Mouse (Mus musculus) kidney, embryonic 16.5 days (tissue): ENCODE measurements around the gene Piezo1. TPM values are rescaled to one million over a fixed set of nuclear protein-coding genes. Genes with fewer than 3 reads are reported as not detected.

ENCODE experiments used
- ATAC-seq: fragments of 200-750 bp; cut with Nextera tagmentation; 2 replicates; pipeline ENCODE4 v1.8.0; 2017; ENCODE audit warnings: moderate TSS enrichment; ENCODE audit not compliant: low FRiP score, low TSS enrichment
- H3K27ac ChIP-seq: fragments of 300-500 bp; sonication (generic); 2 replicates; pipeline ENCODE4 v1.5.1; 2014; ENCODE audit warnings: low read length
- H3K27me3 ChIP-seq: fragments of 300-500 bp; sonication (generic); 2 replicates; pipeline ENCODE4 v1.6.1; 2014; ENCODE audit warnings: low read length, control low read depth, mixed read lengths; ENCODE audit not compliant: insufficient read depth
- H3K36me3 ChIP-seq: fragments of 300-500 bp; sonication (generic); 2 replicates; pipeline ENCODE4 v1.6.1; 2014; ENCODE audit warnings: low read length, control low read depth, mixed read lengths; ENCODE audit not compliant: insufficient read depth
- H3K4me1 ChIP-seq: fragments of 300-500 bp; sonication (generic); 2 replicates; pipeline ENCODE4 v1.6.1; 2014; ENCODE audit warnings: low read length, control low read depth, mixed read lengths; ENCODE audit not compliant: insufficient read depth
- H3K4me2 ChIP-seq: fragments of 300-500 bp; sonication (generic); replicated peaks from 2 replicates; pipeline ENCODE4 v1.6.1; 2014; ENCODE audit warnings: low read depth, low read length
- H3K4me3 ChIP-seq: fragments of 300-500 bp; sonication (generic); 2 replicates; pipeline ENCODE4 v1.5.1; 2014; ENCODE audit warnings: mild to moderate bottlenecking, low read length
- H3K9ac ChIP-seq: fragments of 300-500 bp; sonication (generic); replicated peaks from 2 replicates; pipeline ENCODE4 v1.6.1; 2014; ENCODE audit warnings: low read length
- H3K9me3 ChIP-seq: fragments of 300-500 bp; sonication (generic); 2 replicates; pipeline ENCODE4 v1.6.1; 2016; ENCODE audit warnings: low read length, control low read depth
- WGBS: fragments of 180-500 bp; shearing (Covaris S2); extraction: QIAGEN DNeasy Blood & Tissue Kit; methylation state at CpG from one replicate; pipeline ENCODE4 v1.1.7; 2014; 5-methylcytosine and 5-hydroxymethylcytosine counted together
- polyA plus RNA-seq: library from polyadenylated mRNA; unstranded; fragments of >200 nt; fragmentation: Nextera tagmentation; extraction: Ambion mirVana; gene quantifications from 2 replicates; pipeline ENCODE4 v1.2.1, GENCODE M21; 2015

Piezo1 gene
- polyA plus RNA-seq, 1 experiment from 2014 or later: 16.9 TPM

DNA sequence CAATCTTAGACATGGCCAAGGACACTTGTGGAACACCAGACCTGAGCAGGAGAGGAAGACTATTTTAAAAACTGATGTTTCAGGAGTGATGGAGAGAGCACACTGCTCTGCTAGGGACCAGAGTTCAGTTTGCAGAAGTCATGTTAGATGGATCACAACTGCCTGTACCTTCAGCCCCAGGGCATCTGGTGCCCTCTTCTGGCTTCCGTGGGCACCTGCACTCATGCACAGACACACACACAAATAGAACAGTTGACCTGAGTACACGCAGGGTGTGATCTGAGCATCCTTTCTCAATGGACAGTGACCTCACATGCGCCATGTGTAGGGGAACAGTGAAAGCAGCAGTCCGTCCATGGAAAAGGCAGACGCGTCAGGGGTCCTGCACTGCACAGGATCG is 67.3 kb downstream of the Piezo1 start:
- ATAC-seq: no peak
- H3K4me1 ChIP-seq: no peaks in the 10 kb centered on the region
- WGBS: 95% methylated on average over 7 of the region's 7 CpGs
- H3K4me3 ChIP-seq: no peak overlapping the region
- peaks cover 80% of the 10 kb centered on the region for H3K36me3 ChIP-seq
- H3K27me3 ChIP-seq: no peaks in the 10 kb centered on the region
- H3K4me2 ChIP-seq: no peak overlapping the region
- no peak overlapping the region for H3K9ac ChIP-seq
- no peak overlapping the region for H3K27ac ChIP-seq
- no peaks in the 10 kb centered on the region for H3K9me3 ChIP-seq

DNA sequence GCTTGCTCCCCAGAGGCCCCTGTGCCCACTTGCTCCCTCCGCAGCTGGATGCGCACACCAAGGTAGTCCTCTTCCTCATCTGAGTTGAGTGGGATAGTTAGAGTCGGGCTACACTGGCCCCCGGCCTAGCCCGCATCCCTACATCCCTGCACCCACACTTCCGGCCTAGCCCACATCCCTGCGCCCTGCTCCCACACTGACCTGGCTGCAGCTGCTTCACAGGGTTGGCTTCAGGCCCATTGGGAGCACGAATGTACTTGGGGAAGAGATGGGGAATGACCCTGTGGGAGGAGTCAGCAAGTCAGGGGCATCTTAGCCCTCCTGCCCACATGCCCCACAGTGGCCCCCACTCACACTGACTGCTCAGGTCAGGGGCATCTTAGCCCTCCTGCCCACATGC is 68.7 kb downstream of the Piezo1 start:
- Histone ChIP-seq H3K9ac (no peak overlapping the region), H3K27me3 (no peaks in the 10 kb centered on the region), H3K4me2 (no peak overlapping the region), H3K4me3 (no peak overlapping the region), H3K9me3 (no peaks in the 10 kb centered on the region), H3K4me1 (0 out of 2 replicates have a peak, but pooled peaks cover under 1% of the 10 kb centered on the region), H3K27ac (no peak overlapping the region), H3K36me3 (peaks cover 79% of the 10 kb centered on the region)
- no peak for ATAC-seq
- 87% methylated on average over 8 of the region's 8 CpGs for WGBS

GRCm38 (mm10) chr8:122475580-122476320 is 75.4 kb downstream of the Piezo1 start, which contains the start of the genes Rnf166 and Ctu2:
TSS of gene Rnf166 (minus strand) at chr8:122476064.
TSS of gene Ctu2 (plus strand) at chr8:122476143.
- Histone ChIP-seq H3K27ac (peak within 1 kb of the TSS; percentile 53; the same call in 1 of the 2 replicates), H3K4me1 (peaks cover 20% of the 10 kb centered on the region), H3K9me3 (no peaks in the 10 kb centered on the region), H3K4me3 (peak within 1 kb of the TSS; percentile 99), H3K4me2 (peak within 1 kb of the TSS; percentile 92), H3K36me3 (peaks cover 20% of the 10 kb centered on the region), H3K27me3 (no peaks in the 10 kb centered on the region), H3K9ac (peak within 1 kb of the TSS; percentile 94)
- ATAC-seq: peak; percentile 92
- under 1% methylated on average over 74 of the region's 103 CpGs for WGBS

- H3K4me2 ChIP-seq: peak overlapping the region; percentile 66
- H3K9ac ChIP-seq: peak overlapping the region; percentile 94
- H3K27me3 ChIP-seq: no peaks in the 10 kb centered on the region
- H3K9me3 ChIP-seq: no peaks in the 10 kb centered on the region
- H3K4me3 ChIP-seq: peak overlapping the region; percentile 99
- H3K27ac ChIP-seq: peak overlapping the region; percentile 5; the same call in 1 of the 2 replicates
- no peak; the same call in 1 of the 2 replicates for ATAC-seq
- H3K4me1 ChIP-seq: peaks cover 20% of the 10 kb centered on the region
- WGBS: 4% methylated on average over 16 of the region's 16 CpGs
- H3K36me3 ChIP-seq: peaks cover 19% of the 10 kb centered on the region
Measured at GRCm38 (mm10) chr8:122474951-122475560, 76.1 kb downstream of the Piezo1 start.

DNA sequence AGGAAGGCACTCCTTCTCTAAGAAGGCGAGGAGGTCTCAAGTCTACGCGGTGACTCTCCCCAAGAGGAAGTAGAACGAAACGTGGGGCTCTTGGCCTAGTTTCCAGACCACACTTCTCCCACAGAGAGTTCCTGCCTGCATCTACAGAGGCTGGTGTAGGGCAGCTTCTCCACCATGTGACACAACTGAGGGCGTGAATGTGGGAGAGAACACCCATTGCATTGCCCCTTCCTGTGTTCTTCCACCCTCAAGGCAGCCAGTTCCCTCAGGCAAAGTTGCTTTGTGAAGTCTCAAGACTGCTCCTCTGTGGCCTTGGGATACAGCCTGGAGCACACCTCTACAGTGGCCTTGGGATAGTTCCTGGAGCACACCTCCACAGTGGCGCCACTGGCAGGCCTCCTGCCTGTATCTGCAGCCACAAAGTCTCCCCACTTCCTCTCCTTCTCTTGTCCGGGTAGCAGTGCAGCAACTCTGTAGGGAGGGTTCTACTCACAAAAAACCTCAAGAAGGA is 77.2 kb downstream of the Piezo1 start:
- ATAC-seq: no peak
- Histone ChIP-seq H3K27me3 (no peaks in the 10 kb centered on the region), H3K4me1 (peaks cover 20% of the 10 kb centered on the region), H3K4me2 (no peak overlapping the region), H3K9ac (no peak overlapping the region), H3K36me3 (peaks cover 13% of the 10 kb centered on the region), H3K4me3 (no peak overlapping the region), H3K9me3 (no peaks in the 10 kb centered on the region), H3K27ac (no peak overlapping the region)
- 92% methylated on average over 8 of the region's 8 CpGs for WGBS

DNA sequence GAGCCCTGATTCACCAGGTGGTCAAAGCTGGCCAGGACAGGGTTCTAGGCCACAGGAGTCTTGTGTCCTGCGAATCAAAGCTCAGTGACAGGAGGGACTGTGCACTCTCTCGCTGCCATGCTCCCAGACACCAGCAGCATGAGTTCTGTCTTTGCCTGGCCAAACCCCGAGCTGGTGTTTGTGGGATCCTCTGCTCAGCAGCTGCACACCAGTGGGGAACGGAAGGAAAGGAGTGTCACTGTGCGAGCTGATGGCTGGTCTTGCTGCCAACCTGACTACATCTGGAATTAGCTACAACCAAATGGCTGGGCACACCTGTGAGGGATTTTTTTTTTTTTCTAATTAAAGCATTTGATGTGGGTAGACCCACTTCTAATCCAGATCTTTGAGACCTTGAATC is 80.4 kb downstream of the Piezo1 start:
- peaks cover 22% of the 10 kb centered on the region for H3K36me3 ChIP-seq
- 87% methylated on average over 5 of the region's 5 CpGs for WGBS
- H3K4me1 ChIP-seq: peaks cover 10% of the 10 kb centered on the region

GRCm38 (mm10) chr8:122469965-122470364 is 81.2 kb downstream of the Piezo1 start:
- H3K4me2 ChIP-seq: no peak overlapping the region
- 84% methylated on average over 10 of the region's 10 CpGs for WGBS
- H3K9ac ChIP-seq: no peak overlapping the region
- no peaks in the 10 kb centered on the region for H3K9me3 ChIP-seq
- H3K4me3 ChIP-seq: no peak overlapping the region
- no peak overlapping the region for H3K27ac ChIP-seq
- no peak for ATAC-seq
- peaks cover 22% of the 10 kb centered on the region for H3K36me3 ChIP-seq
- H3K4me1 ChIP-seq: peaks cover 7% of the 10 kb centered on the region
- no peaks in the 10 kb centered on the region for H3K27me3 ChIP-seq

More for the DNA sequence above, 80.4 kb downstream of the Piezo1 start:
- H3K4me2 ChIP-seq: no peak overlapping the region
- no peak for ATAC-seq
- H3K9ac ChIP-seq: no peak overlapping the region
- no peaks in the 10 kb centered on the region for H3K9me3 ChIP-seq
- no peak overlapping the region for H3K4me3 ChIP-seq
- no peak overlapping the region for H3K27ac ChIP-seq
- H3K27me3 ChIP-seq: no peaks in the 10 kb centered on the region

GRCm38 (mm10) chr8:122469407-122469806 is 81.7 kb downstream of the Piezo1 start:
- H3K36me3 ChIP-seq: peaks cover 22% of the 10 kb centered on the region
- no peak overlapping the region for H3K4me2 ChIP-seq
- ATAC-seq: no peak
- H3K4me1 ChIP-seq: peaks cover 2% of the 10 kb centered on the region
- WGBS: 69% methylated on average over 6 of the region's 6 CpGs
- H3K9me3 ChIP-seq: no peaks in the 10 kb centered on the region; the same call in 1 of the 2 replicates
- no peak overlapping the region for H3K9ac ChIP-seq
- no peak overlapping the region for H3K4me3 ChIP-seq
- H3K27ac ChIP-seq: no peak overlapping the region
- H3K27me3 ChIP-seq: no peaks in the 10 kb centered on the region

GRCm38 (mm10) chr8:122467816-122468215 is 83.3 kb downstream of the Piezo1 start:
- Histone ChIP-seq H3K9ac (no peak overlapping the region), H3K4me3 (no peak overlapping the region), H3K27me3 (peaks cover 5% of the 10 kb centered on the region; the same call in 1 of the 2 replicates), H3K27ac (no peak overlapping the region), H3K9me3 (no peaks in the 10 kb centered on the region; the same call in 1 of the 2 replicates), H3K4me2 (no peak overlapping the region), H3K36me3 (peaks cover 14% of the 10 kb centered on the region), H3K4me1 (no peaks in the 10 kb centered on the region)
- no peak for ATAC-seq
- WGBS: 88% methylated on average over 13 of the region's 13 CpGs
